Mouse (Mus musculus) intestine, postnatal 0 days (tissue): ENCODE measurements around the gene Pwwp2a. TPM values are rescaled to one million over a fixed set of nuclear protein-coding genes. Genes with fewer than 3 reads are reported as not detected.
A peak's percentile ranks its signal among the peaks of the same experiment; 100 is the strongest.

ENCODE experiments used
- ATAC-seq: fragments of 200-750 bp; cut with Nextera tagmentation; 2 replicates; pipeline ENCODE4 v1.8.0; 2017; ENCODE audit warnings: mild to moderate bottlenecking, moderate TSS enrichment, moderate library complexity
- H3K27ac ChIP-seq: fragments of 300-500 bp; sonication (generic); 2 replicates; pipeline ENCODE4 v1.5.1; 2014; ENCODE audit warnings: mild to moderate bottlenecking, low read depth, low read length, moderate library complexity
- H3K27me3 ChIP-seq: fragments of 300-500 bp; sonication (generic); replicated peaks from 2 replicates; pipeline ENCODE4 v1.6.1; 2014; ENCODE audit warnings: low read length, mixed read lengths; ENCODE audit not compliant: control insufficient read depth, insufficient read depth
- H3K36me3 ChIP-seq: fragments of 300-500 bp; sonication (generic); 2 replicates; pipeline ENCODE4 v1.6.1; 2014; ENCODE audit warnings: mild to moderate bottlenecking, moderate library complexity; ENCODE audit not compliant: control insufficient read depth, insufficient read depth
- H3K4me1 ChIP-seq: fragments of 300-500 bp; sonication (generic); replicated peaks from 2 replicates; pipeline ENCODE4 v1.6.1; 2014; ENCODE audit warnings: antibody characterized with exemption, low read length, mixed read lengths; ENCODE audit not compliant: control insufficient read depth, insufficient read depth
- H3K4me2 ChIP-seq: fragments of 300-500 bp; sonication (generic); replicated peaks from 2 replicates; pipeline ENCODE4 v1.6.1; 2014; ENCODE audit warnings: low read depth, mild to moderate bottlenecking, moderate library complexity
- H3K4me3 ChIP-seq: fragments of 300-500 bp; sonication (generic); 2 replicates; pipeline ENCODE4 v1.5.1; 2014; ENCODE audit warnings: low read depth, low read length
- H3K9ac ChIP-seq: fragments of 300-500 bp; sonication (generic); 2 replicates; pipeline ENCODE4 v1.6.1; 2014; ENCODE audit warnings: mild to moderate bottlenecking, low read depth, low read length
- H3K9me3 ChIP-seq: fragments of 300-500 bp; sonication (generic); 2 replicates; pipeline ENCODE4 v1.6.1; 2016; ENCODE audit warnings: mixed run types; ENCODE audit not compliant: control insufficient read depth
- CTCF ChIP-seq: sonication (generic); IDR thresholded peaks from 2 replicates; pipeline ENCODE4 v1.5.1; 2016; ENCODE audit warnings: low read depth, mild to moderate bottlenecking, control low read depth, antibody characterized with exemption, moderate library complexity
- WGBS: fragments of 180-500 bp; shearing (Covaris S2); extraction: QIAGEN DNeasy Blood & Tissue Kit; methylation state at CpG from one replicate; pipeline ENCODE4 v1.1.7; 2014; 5-methylcytosine and 5-hydroxymethylcytosine counted together
- polyA plus RNA-seq: library from polyadenylated mRNA; unstranded; fragments of >200 nt; fragmentation: Nextera tagmentation; extraction: Ambion mirVana; gene quantifications from 2 replicates; pipeline ENCODE4 v1.2.1, GENCODE M21; 2015

Pwwp2a gene
- polyA plus RNA-seq, 1 experiment from 2014 or later = 12.1 TPM

- WGBS = under 1% methylated on average over 66 of the region's 72 CpGs
- Histone ChIP-seq H3K27me3 (no peaks in the 10 kb centered on the region), H3K36me3 (peaks cover 4% of the 10 kb centered on the region; the same call in 1 of the 2 replicates), H3K4me3 (peak overlapping the region; percentile 95), H3K4me1 (peaks cover 3% of the 10 kb centered on the region; the same call in 1 of the 2 replicates), H3K27ac (peak overlapping the region; percentile 94), H3K9ac (peak overlapping the region; percentile 98), H3K9me3 (no peaks in the 10 kb centered on the region), H3K4me2 (peak overlapping the region; percentile 91)
- TF ChIP-seq CTCF = no peak; the same call in 1 of the 2 replicates
- ATAC-seq = peak; percentile 42
Measured at GRCm38 (mm10) chr11:43682415-43683217, 818 bp downstream of the Pwwp2a start.

GRCm38 (mm10) chr11:43688850-43689249 lies 7.1 kb downstream of the Pwwp2a start:
- WGBS = 97% methylated on average over 1 of the region's 1 CpGs
- Histone ChIP-seq H3K4me3 (no peak overlapping the region), H3K9ac (no peak overlapping the region), H3K9me3 (no peaks in the 10 kb centered on the region), H3K4me2 (no peak overlapping the region), H3K4me1 (no peaks in the 10 kb centered on the region), H3K27ac (no peak overlapping the region), H3K27me3 (no peaks in the 10 kb centered on the region), H3K36me3 (peaks cover 42% of the 10 kb centered on the region)
- no peak for TF ChIP-seq CTCF
- ATAC-seq = no peak

GRCm38 (mm10) chr11:43696623-43697022 lies 14.8 kb downstream of the Pwwp2a start:
- Histone ChIP-seq H3K36me3 (peaks cover 29% of the 10 kb centered on the region), H3K4me2 (no peak overlapping the region), H3K4me1 (0 out of 2 replicates have a peak, but pooled peaks cover 6% of the 10 kb centered on the region), H3K4me3 (no peak overlapping the region), H3K9ac (no peak overlapping the region), H3K27ac (no peak overlapping the region), H3K27me3 (no peaks in the 10 kb centered on the region), H3K9me3 (no peaks in the 10 kb centered on the region)
- 90% methylated on average over 4 of the region's 4 CpGs for WGBS
- no peak for TF ChIP-seq CTCF
- no peak for ATAC-seq

- ATAC-seq = peak; percentile 87
- WGBS = 45% methylated on average over 5 of the region's 5 CpGs
- H3K4me1 ChIP-seq = 0 out of 2 replicates have a peak, but pooled peaks cover 6% of the 10 kb centered on the region
- H3K4me3 ChIP-seq = no peak overlapping the region
- no peak overlapping the region for H3K27ac ChIP-seq
- H3K9ac ChIP-seq = no peak overlapping the region
- H3K9me3 ChIP-seq = no peaks in the 10 kb centered on the region
- H3K4me2 ChIP-seq = no peak overlapping the region
- H3K27me3 ChIP-seq = no peaks in the 10 kb centered on the region
- peak; percentile 50 for TF ChIP-seq CTCF
- peaks cover 11% of the 10 kb centered on the region for H3K36me3 ChIP-seq
Measured at GRCm38 (mm10) chr11:43698621-43699020, 16.8 kb downstream of the Pwwp2a start.

- no peak for TF ChIP-seq CTCF
- H3K4me3 ChIP-seq = no peak overlapping the region
Measured at GRCm38 (mm10) chr11:43700291-43700690, 18.5 kb downstream of the Pwwp2a start.

GRCm38 (mm10) chr11:43703552-43703951 lies 21.8 kb downstream of the Pwwp2a start:
- no peak overlapping the region for H3K27ac ChIP-seq
- ATAC-seq = no peak
- H3K9ac ChIP-seq = no peak overlapping the region
- no peak for TF ChIP-seq CTCF
- no peak overlapping the region for H3K4me2 ChIP-seq
- no peaks in the 10 kb centered on the region for H3K9me3 ChIP-seq
- H3K36me3 ChIP-seq = peaks cover 20% of the 10 kb centered on the region
- 55% methylated on average over 1 of the region's 1 CpGs for whole genome bisulfite sequencing
- H3K4me3 ChIP-seq = no peak overlapping the region
- no peaks in the 10 kb centered on the region for H3K27me3 ChIP-seq
- no peaks in the 10 kb centered on the region for H3K4me1 ChIP-seq

More at GRCm38 (mm10) chr11:43700291-43700690, 18.5 kb downstream of the Pwwp2a start:
- WGBS = 63% methylated on average over 3 of the region's 3 CpGs
- Histone ChIP-seq H3K9me3 (no peaks in the 10 kb centered on the region), H3K4me1 (0 out of 2 replicates have a peak, but pooled peaks cover 6% of the 10 kb centered on the region), H3K4me2 (no peak overlapping the region), H3K27ac (no peak overlapping the region), H3K9ac (no peak overlapping the region), H3K27me3 (no peaks in the 10 kb centered on the region), H3K36me3 (peaks cover 14% of the 10 kb centered on the region)
- ATAC-seq = peak; percentile 44; the same call in 1 of the 2 replicates
